In genomic region chr11:80521148-80521547, GRCm38 (mm10) we compare ENCODE assay signal across 20 mouse cellular contexts.
"Had no signal": no experiment of that assay in that cellular context is flagged by ENCODE, and none has a peak within 500 bp of the region (broad histone marks: within the 10 kb centered on the region; RNA-seq: fewer than 3 reads in every experiment).

No protein-coding gene starts in this region.

- H3K4me3 ChIP-seq: kidney, embryonic 15.5 days; limb, embryonic 12.5 days; limb, embryonic 15.5 days; neural tube, embryonic 12.5 days; neural tube, embryonic 15.5 days had no signal

- H3K27me3 ChIP-seq: kidney, embryonic 15.5 days; limb, embryonic 12.5 days; limb, embryonic 15.5 days; neural tube, embryonic 15.5 days had no signal

- H3K9me3 ChIP-seq: kidney, embryonic 15.5 days; limb, embryonic 12.5 days; limb, embryonic 15.5 days; neural tube, embryonic 12.5 days; neural tube, embryonic 15.5 days had no signal

- ATAC-seq: liver, postnatal 0 days; lung, postnatal 0 days had no signal

- H3K4me2 ChIP-seq: kidney, embryonic 15.5 days; limb, embryonic 12.5 days; limb, embryonic 15.5 days; liver, embryonic 11.5 days; lung, embryonic 14.5 days; midbrain, embryonic 11.5 days; neural tube, embryonic 12.5 days; neural tube, embryonic 15.5 days had no signal

- DNase-seq: kidney, adult 11 months; kidney, adult 8-10 months; kidney, postnatal 10 days; kidney, postnatal 36 days; left cerebral cortex, postnatal 4 days; liver, postnatal 0 days; lung, embryonic 14.5 days; midbrain, embryonic 14.5 days; thymus, adult 18-20 months; thymus, postnatal 36 days had no signal

- H3K27ac ChIP-seq: kidney, embryonic 15.5 days; limb, embryonic 12.5 days; limb, embryonic 15.5 days; liver, embryonic 14.5 days; macrophage; neural tube, embryonic 12.5 days; neural tube, embryonic 15.5 days had no signal

- H3K36me3 ChIP-seq: kidney, embryonic 15.5 days; limb, embryonic 12.5 days; limb, embryonic 15.5 days; neural tube, embryonic 12.5 days; neural tube, embryonic 15.5 days had no signal

- H3K9ac ChIP-seq: kidney, embryonic 15.5 days; limb, embryonic 12.5 days; limb, embryonic 15.5 days; liver, embryonic 14.5 days; liver, postnatal 0 days; lung, embryonic 14.5 days; neural tube, embryonic 12.5 days; neural tube, embryonic 15.5 days had no signal
